Mouse (Mus musculus): ENCODE data around the gene Cope. TPM values are rescaled to one million over a fixed set of nuclear protein-coding genes. Genes with fewer than 3 reads are reported as not detected.
A peak's percentile ranks its signal among the peaks of the same experiment; 100 is the strongest.

The Cope gene
- polyA plus RNA-seq, 1 experiment from 2014 or later = 439 TPM

DNA sequence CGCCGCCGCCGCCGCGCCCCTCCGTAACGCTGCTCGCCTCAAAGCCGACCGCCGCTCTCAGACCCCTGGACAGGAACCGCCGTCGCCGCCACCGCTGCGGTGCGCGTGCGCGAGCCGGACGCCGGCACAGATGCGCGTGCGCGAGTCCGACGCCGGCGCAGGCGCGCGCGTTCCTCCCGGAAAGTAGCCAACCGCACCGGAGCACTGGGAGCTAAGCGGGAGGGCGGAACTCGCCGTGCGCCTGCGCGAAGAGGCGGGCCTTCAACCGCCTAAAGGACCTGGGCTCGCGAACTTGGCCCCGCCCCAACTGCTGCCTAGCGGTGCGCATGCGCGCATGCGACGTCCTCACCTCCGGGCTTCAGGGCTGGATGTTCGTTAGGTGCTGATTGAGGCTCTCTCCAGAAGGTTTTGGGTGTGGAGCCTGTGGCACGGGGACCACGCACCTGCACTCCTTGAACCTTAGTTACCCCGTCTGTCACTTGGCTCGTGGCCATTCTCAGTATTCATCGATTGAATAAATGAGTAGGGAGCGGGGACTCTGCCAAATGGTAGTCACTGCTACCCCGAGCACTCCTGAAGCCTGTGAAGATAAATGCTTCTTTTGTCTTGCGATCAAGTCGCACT is 51.0 kb downstream of the Cope start, which contains the start of gene Upf1:
Gene Upf1, minus strand, starts transcription at position 85 of the 624 bp plus-strand sequence.
- peaks cover 3% of the 10 kb centered on the region for H3K36me3 ChIP-seq (ENCODE audit: insufficient read depth, low read length)
- ATAC-seq (ENCODE audit: low FRiP score, low TSS enrichment) = peak; percentile 89
- H3K9ac ChIP-seq (replicated peaks; ENCODE audit: low read length) = peak within 1 kb of the TSS; percentile 84
- H3K4me3 ChIP-seq (ENCODE audit: low read length) = peak within 1 kb of the TSS; percentile 72
- H3K27ac ChIP-seq (ENCODE audit: low read length) = peak within 1 kb of the TSS; percentile 76
- under 1% methylated on average over 51 of the region's 69 CpGs for WGBS
- peak within 1 kb of the TSS; percentile 91 for H3K4me2 ChIP-seq (replicated peaks; ENCODE audit: low read depth, low read length)
- no peaks in the 10 kb centered on the region for H3K27me3 ChIP-seq (ENCODE audit: insufficient read depth, low read length)
- H3K9me3 ChIP-seq (ENCODE audit: low read length) = no peaks in the 10 kb centered on the region
- H3K4me1 ChIP-seq (ENCODE audit: insufficient read depth, low read length) = peaks cover 36% of the 10 kb centered on the region

DNA sequence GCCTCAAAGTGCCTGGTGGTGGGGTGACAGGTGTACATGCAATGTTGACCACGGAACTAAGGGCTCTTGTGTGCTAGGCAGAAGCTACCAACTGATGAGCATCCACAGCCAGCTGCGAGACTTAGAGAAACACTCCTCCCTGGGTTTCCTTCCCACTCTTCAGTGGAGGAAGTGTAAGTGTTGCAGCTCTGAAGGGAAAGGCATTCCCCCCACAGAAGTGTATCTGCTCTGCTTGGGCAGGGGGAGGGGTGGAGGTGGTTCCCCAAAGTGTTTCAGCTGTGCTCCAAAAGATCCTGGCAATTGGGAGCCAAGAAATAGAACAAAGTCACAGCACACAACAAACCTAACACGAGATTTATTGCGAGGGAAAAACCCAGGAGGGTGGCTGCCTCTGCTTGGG is 51.7 kb downstream of the Cope start:
- peak overlapping the region; percentile 75 for H3K9ac ChIP-seq (replicated peaks; ENCODE audit: low read length)
- H3K4me3 ChIP-seq (ENCODE audit: low read length) = peak overlapping the region; percentile 72
- WGBS = 62% methylated on average over 4 of the region's 4 CpGs
- peaks cover 3% of the 10 kb centered on the region for H3K36me3 ChIP-seq (ENCODE audit: insufficient read depth, low read length)
- no peak overlapping the region for H3K27ac ChIP-seq (ENCODE audit: low read length)
- no peaks in the 10 kb centered on the region for H3K27me3 ChIP-seq (ENCODE audit: insufficient read depth, low read length)
- no peak for ATAC-seq (ENCODE audit: low FRiP score, low TSS enrichment)
- peaks cover 32% of the 10 kb centered on the region for H3K4me1 ChIP-seq (ENCODE audit: insufficient read depth, low read length)
- H3K9me3 ChIP-seq (ENCODE audit: low read length) = no peaks in the 10 kb centered on the region
- H3K4me2 ChIP-seq (replicated peaks; ENCODE audit: low read depth, low read length) = peak overlapping the region; percentile 77

- no peak overlapping the region for H3K4me3 ChIP-seq (ENCODE audit: low read length)
- H3K27me3 ChIP-seq (ENCODE audit: insufficient read depth, low read length) = no peaks in the 10 kb centered on the region
- no peaks in the 10 kb centered on the region for H3K9me3 ChIP-seq (ENCODE audit: low read length)
- whole genome bisulfite sequencing = 79% methylated on average over 1 of the region's 1 CpGs
- peaks cover 18% of the 10 kb centered on the region for H3K4me1 ChIP-seq (ENCODE audit: insufficient read depth, low read length)
- H3K27ac ChIP-seq (ENCODE audit: low read length) = no peak overlapping the region
- no peak for ATAC-seq (ENCODE audit: low FRiP score, low TSS enrichment)
- no peak overlapping the region for H3K9ac ChIP-seq (replicated peaks; ENCODE audit: low read length)
- no peaks in the 10 kb centered on the region for H3K36me3 ChIP-seq (ENCODE audit: insufficient read depth, low read length)
- no peak overlapping the region for H3K4me2 ChIP-seq (replicated peaks; ENCODE audit: low read depth, low read length)
These were observed 53.8 kb downstream of the Cope start for GRCm38 (mm10) chr8:70356111-70356510.

DNA sequence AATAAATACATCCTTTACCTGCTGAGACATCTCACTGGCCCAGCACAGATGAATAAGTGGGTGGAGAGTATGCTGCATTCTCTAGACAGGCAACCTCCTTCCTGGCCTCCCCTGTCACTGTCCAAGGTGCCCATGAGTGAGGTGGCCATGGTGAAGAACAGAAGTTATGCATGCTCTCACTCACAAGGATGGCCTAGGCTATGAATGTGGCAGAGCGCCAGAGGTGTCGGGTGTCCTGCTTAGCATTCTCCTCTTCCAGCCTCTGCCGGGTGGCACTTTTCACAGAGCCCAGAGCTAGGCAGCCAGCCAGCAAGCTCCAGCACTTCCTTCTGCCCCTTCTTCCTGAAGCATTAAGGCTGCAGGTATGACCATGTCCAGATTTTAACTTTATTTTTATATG is 57.1 kb downstream of the Cope start:
- no peak overlapping the region for H3K4me3 ChIP-seq (ENCODE audit: low read length)
- H3K9me3 ChIP-seq (ENCODE audit: low read length) = no peaks in the 10 kb centered on the region
- no peaks in the 10 kb centered on the region for H3K4me1 ChIP-seq (ENCODE audit: insufficient read depth, low read length)
- WGBS = 19% methylated on average over 3 of the region's 3 CpGs
- H3K9ac ChIP-seq (replicated peaks; ENCODE audit: low read length) = 0 out of 2 replicates have a peak overlapping the region, but pooled peaks have one; percentile 25
- H3K27ac ChIP-seq (ENCODE audit: low read length) = no peak overlapping the region
- H3K27me3 ChIP-seq (ENCODE audit: insufficient read depth, low read length) = no peaks in the 10 kb centered on the region
- H3K36me3 ChIP-seq (ENCODE audit: insufficient read depth, low read length) = no peaks in the 10 kb centered on the region
- no peak overlapping the region for H3K4me2 ChIP-seq (replicated peaks; ENCODE audit: low read depth, low read length)
- no peak for ATAC-seq (ENCODE audit: low FRiP score, low TSS enrichment)

- Histone ChIP-seq H3K4me1 (ENCODE audit: insufficient read depth, low read length) (no peaks in the 10 kb centered on the region), H3K4me2 (replicated peaks; ENCODE audit: low read depth, low read length) (no peak overlapping the region), H3K9ac (replicated peaks; ENCODE audit: low read length) (no peak overlapping the region), H3K36me3 (ENCODE audit: insufficient read depth, low read length) (no peaks in the 10 kb centered on the region), H3K9me3 (ENCODE audit: low read length) (no peaks in the 10 kb centered on the region), H3K4me3 (ENCODE audit: low read length) (no peak overlapping the region), H3K27me3 (ENCODE audit: insufficient read depth, low read length) (no peaks in the 10 kb centered on the region), H3K27ac (ENCODE audit: low read length) (no peak overlapping the region)
- WGBS = 64% methylated on average over 4 of the region's 4 CpGs
- ATAC-seq (ENCODE audit: low FRiP score, low TSS enrichment) = no peak
These were observed 58.5 kb downstream of the Cope start for GRCm38 (mm10) chr8:70360769-70361168.

- Histone ChIP-seq H3K4me3 (ENCODE audit: low read length) (no peak overlapping the region), H3K36me3 (ENCODE audit: insufficient read depth, low read length) (no peaks in the 10 kb centered on the region), H3K9ac (replicated peaks; ENCODE audit: low read length) (no peak overlapping the region), H3K4me2 (replicated peaks; ENCODE audit: low read depth, low read length) (no peak overlapping the region), H3K9me3 (ENCODE audit: low read length) (no peaks in the 10 kb centered on the region), H3K27me3 (ENCODE audit: insufficient read depth, low read length) (no peaks in the 10 kb centered on the region), H3K4me1 (ENCODE audit: insufficient read depth, low read length) (no peaks in the 10 kb centered on the region), H3K27ac (ENCODE audit: low read length) (no peak overlapping the region)
- ATAC-seq (ENCODE audit: low FRiP score, low TSS enrichment) = no peak
- 72% methylated on average over 10 of the region's 10 CpGs for WGBS
These were observed 59.2 kb downstream of the Cope start for GRCm38 (mm10) chr8:70361484-70362032.

Other genes starting within 250 kb of the Cope start
- 0.94 and 1.3 TPM in 2 replicates for gene Tm6sf2, start 229.6 kb upstream of the Cope start, polyA plus RNA-seq (2015; fragmentation: Nextera tagmentation; extraction: Ambion mirVana)
- not detected in 2 replicates for gene Hapln4, start 219.1 kb upstream of the Cope start, polyA plus RNA-seq (2015; fragmentation: Nextera tagmentation; extraction: Ambion mirVana)
- 0.10 and 0.31 TPM in 2 replicates for gene Ncan, start 181.6 kb upstream of the Cope start, polyA plus RNA-seq (2015; fragmentation: Nextera tagmentation; extraction: Ambion mirVana)
- gene Nr2c2ap, start 171.2 kb upstream of the Cope start, polyA plus RNA-seq (2015; fragmentation: Nextera tagmentation; extraction: Ambion mirVana) = 32.2 and 35.2 TPM in 2 replicates
- 20.4 and 21.7 TPM in 2 replicates for gene Rfxank, start 163.4 kb upstream of the Cope start, polyA plus RNA-seq (2015; fragmentation: Nextera tagmentation; extraction: Ambion mirVana)
- 58.3 and 58.6 TPM in 2 replicates for gene Borcs8, start 163.0 kb upstream of the Cope start, polyA plus RNA-seq (2015; fragmentation: Nextera tagmentation; extraction: Ambion mirVana)
- 0.24 and 0.49 TPM in 2 replicates for gene Mef2b, start 162.8 kb upstream of the Cope start, polyA plus RNA-seq (2015; fragmentation: Nextera tagmentation; extraction: Ambion mirVana)
- gene Tmem161a, start 130.2 kb upstream of the Cope start, polyA plus RNA-seq (2015; fragmentation: Nextera tagmentation; extraction: Ambion mirVana) = 81.7 and 87.8 TPM in 2 replicates
- 5.0 and 6.4 TPM in 2 replicates for gene Slc25a42, start 90.2 kb upstream of the Cope start, polyA plus RNA-seq (2015; fragmentation: Nextera tagmentation; extraction: Ambion mirVana)
- 28.0 and 34.8 TPM in 2 replicates for gene Sugp2, start 68.3 kb upstream of the Cope start, polyA plus RNA-seq (2015; fragmentation: Nextera tagmentation; extraction: Ambion mirVana)
- 23.8 and 31.5 TPM in 2 replicates for gene Armc6, start 68.1 kb upstream of the Cope start, polyA plus RNA-seq (2015; fragmentation: Nextera tagmentation; extraction: Ambion mirVana)
- 74.2 and 81.3 TPM in 2 replicates for gene Homer3, start 19.7 kb upstream of the Cope start, polyA plus RNA-seq (2015; fragmentation: Nextera tagmentation; extraction: Ambion mirVana)
- gene Ddx49, start within 50 bp of the Cope start, polyA plus RNA-seq (2015; fragmentation: Nextera tagmentation; extraction: Ambion mirVana) = 51.8 and 54.1 TPM in 2 replicates
- gene Cers1, start 13.3 kb downstream of the Cope start, polyA plus RNA-seq (2015; fragmentation: Nextera tagmentation; extraction: Ambion mirVana) = 2.5 and 2.7 TPM in 2 replicates
- gene Gdf1, start 27.3 kb downstream of the Cope start, polyA plus RNA-seq (2015; fragmentation: Nextera tagmentation; extraction: Ambion mirVana) = 5.5 TPM in 2 replicates
- gene Upf1, start 50.8 kb downstream of the Cope start, polyA plus RNA-seq (2015; fragmentation: Nextera tagmentation; extraction: Ambion mirVana) = 10.6 and 10.9 TPM in 2 replicates
- gene Comp, start 71.0 kb downstream of the Cope start, polyA plus RNA-seq (2015; fragmentation: Nextera tagmentation; extraction: Ambion mirVana) = 0.21 and 1.00 TPM in 2 replicates
- 19.9 and 22.3 TPM in 2 replicates for gene Crtc1, start 137.1 kb downstream of the Cope start, polyA plus RNA-seq (2015; fragmentation: Nextera tagmentation; extraction: Ambion mirVana)
- 25.0 and 26.8 TPM in 2 replicates for gene Klhl26, start 174.4 kb downstream of the Cope start, polyA plus RNA-seq (2015; fragmentation: Nextera tagmentation; extraction: Ambion mirVana)
- gene Tmem59l, start 184.8 kb downstream of the Cope start, polyA plus RNA-seq (2015; fragmentation: Nextera tagmentation; extraction: Ambion mirVana) = 6.5 and 7.0 TPM in 2 replicates
- 29.3 and 30.7 TPM in 2 replicates for gene Crlf1, start 190.6 kb downstream of the Cope start, polyA plus RNA-seq (2015; fragmentation: Nextera tagmentation; extraction: Ambion mirVana)
- 133 and 135 TPM in 2 replicates for gene Rex1bd, start 204.2 kb downstream of the Cope start, polyA plus RNA-seq (2015; fragmentation: Nextera tagmentation; extraction: Ambion mirVana)
- gene Uba52, start 208.3 kb downstream of the Cope start, polyA plus RNA-seq (2015; fragmentation: Nextera tagmentation; extraction: Ambion mirVana) = 869 and 882 TPM in 2 replicates
- gene Fkbp8, start 225.2 kb downstream of the Cope start, polyA plus RNA-seq (2015; fragmentation: Nextera tagmentation; extraction: Ambion mirVana) = 353 and 359 TPM in 2 replicates
- gene Kxd1, start 225.4 kb downstream of the Cope start, polyA plus RNA-seq (2015; fragmentation: Nextera tagmentation; extraction: Ambion mirVana) = 65.4 and 69.9 TPM in 2 replicates
- gene Ell, start 236.9 kb downstream of the Cope start, polyA plus RNA-seq (2015; fragmentation: Nextera tagmentation; extraction: Ambion mirVana) = 24.1 and 25.1 TPM in 2 replicates